ENCODE assay signal across 43 mouse cellular contexts in genomic region chr4:34756163-34756562, GRCm38 (mm10). TPM values are rescaled to one million over a fixed set of nuclear protein-coding genes. Genes with fewer than 3 reads are reported as not detected.
"Had no signal": no experiment of that assay in that cellular context is flagged by ENCODE, and none has a peak within 500 bp of the region (broad histone marks: within the 10 kb centered on the region; RNA-seq: fewer than 3 reads in every experiment).

TSS of gene Gm136 (minus strand) at chr4:34756263.

- H3K4me1 ChIP-seq: limb, embryonic 10.5 days; limb, embryonic 12.5 days; limb, embryonic 13.5 days; limb, embryonic 15.5 days; liver, embryonic 12.5 days; liver, embryonic 13.5 days; liver, embryonic 15.5 days; lung, embryonic 15.5 days; megakaryocyte, embryonic 14.5 days; midbrain, embryonic 10.5 days; midbrain, embryonic 12.5 days; midbrain, embryonic 13.5 days; midbrain, embryonic 15.5 days had no signal

- H3K27ac ChIP-seq: limb, embryonic 10.5 days; limb, embryonic 12.5 days; limb, embryonic 13.5 days; limb, embryonic 15.5 days; liver, embryonic 12.5 days; liver, embryonic 13.5 days; liver, embryonic 14.5 days; liver, embryonic 15.5 days; lung, embryonic 15.5 days; macrophage; midbrain, embryonic 10.5 days; midbrain, embryonic 12.5 days; midbrain, embryonic 13.5 days; midbrain, embryonic 15.5 days had no signal

- H3K4me3 ChIP-seq: limb, embryonic 10.5 days; limb, embryonic 12.5 days; limb, embryonic 13.5 days; limb, embryonic 15.5 days; liver, embryonic 12.5 days; liver, embryonic 13.5 days; liver, embryonic 15.5 days; lung, embryonic 15.5 days; megakaryocyte, embryonic 14.5 days; midbrain, embryonic 10.5 days; midbrain, embryonic 12.5 days; midbrain, embryonic 13.5 days; midbrain, embryonic 15.5 days; myocyte had no signal

- DNase-seq: left cerebral cortex, postnatal 4 days; liver; liver, embryonic 13.5 days; liver, postnatal 0 days; lung, adult 18-20 months; lung, adult 2 months; lung, embryonic 14.5 days; lung, postnatal 10 days; lung, postnatal 14 days; lung, postnatal 36 days; lung, postnatal 4 days; midbrain, embryonic 14.5 days had no signal

- H3K27me3 ChIP-seq: limb, embryonic 12.5 days; limb, embryonic 13.5 days; limb, embryonic 15.5 days; liver, embryonic 12.5 days; liver, embryonic 15.5 days; lung, embryonic 15.5 days; megakaryocyte, embryonic 14.5 days; midbrain, embryonic 13.5 days; midbrain, embryonic 15.5 days had no signal

- H3K9ac ChIP-seq: limb, embryonic 12.5 days; limb, embryonic 13.5 days; limb, embryonic 15.5 days; liver, embryonic 12.5 days; liver, embryonic 13.5 days; liver, embryonic 14.5 days; liver, embryonic 15.5 days; liver, postnatal 0 days; lung, embryonic 14.5 days; lung, embryonic 15.5 days; midbrain, embryonic 12.5 days; midbrain, embryonic 13.5 days; midbrain, embryonic 15.5 days had no signal

- ATAC-seq: liver, embryonic 12.5 days; liver, postnatal 0 days; lung, postnatal 0 days; midbrain, embryonic 13.5 days; midbrain, embryonic 15.5 days; midbrain, embryonic 16.5 days had no signal

- H3K36me3 ChIP-seq: limb, embryonic 10.5 days; limb, embryonic 12.5 days; limb, embryonic 13.5 days; limb, embryonic 15.5 days; liver, embryonic 12.5 days; liver, embryonic 13.5 days; liver, embryonic 15.5 days; lung, embryonic 15.5 days; midbrain, embryonic 10.5 days; midbrain, embryonic 12.5 days; midbrain, embryonic 13.5 days; midbrain, embryonic 15.5 days had no signal

- H3K9me3 ChIP-seq: limb, embryonic 10.5 days; limb, embryonic 12.5 days; limb, embryonic 13.5 days; limb, embryonic 15.5 days; liver, embryonic 12.5 days; liver, embryonic 13.5 days; liver, embryonic 15.5 days; lung, embryonic 15.5 days; megakaryocyte, embryonic 14.5 days; midbrain, embryonic 10.5 days; midbrain, embryonic 12.5 days; midbrain, embryonic 13.5 days; midbrain, embryonic 15.5 days had no signal

- H3K4me2 ChIP-seq: limb, embryonic 12.5 days; limb, embryonic 13.5 days; limb, embryonic 15.5 days; liver, embryonic 11.5 days; liver, embryonic 12.5 days; liver, embryonic 13.5 days; liver, embryonic 15.5 days; lung, embryonic 14.5 days; lung, embryonic 15.5 days; midbrain, embryonic 11.5 days; midbrain, embryonic 12.5 days; midbrain, embryonic 13.5 days; midbrain, embryonic 15.5 days had no signal

RNA-seq across cellular contexts. Expression of gene Gm136, which starts in this region (rescaled TPM):
- total RNA-seq: left cerebral cortex, postnatal 25 days; left cerebral cortex, postnatal 36 days; liver, adult 2 months; megakaryocyte progenitor cell, adult 5-6 weeks; megakaryocyte, adult 5-6 weeks; megakaryocyte-erythroid progenitor cell, adult 5-6 weeks; midbrain, postnatal 0 days; monocyte, adult 5-6 weeks had no signal
- polyA plus RNA-seq: limb, embryonic 10.5 days; limb, embryonic 11.5 days; limb, embryonic 12.5 days; limb, embryonic 13.5 days; limb, embryonic 14.5 days; limb, embryonic 15.5 days; liver, adult 2 months; liver, embryonic 11.5 days; liver, embryonic 12.5 days; liver, embryonic 13.5 days; liver, embryonic 14.5 days; liver, embryonic 15.5 days; liver, embryonic 16.5 days; liver, postnatal 0 days; lung, adult 2 months; lung, embryonic 14.5 days; lung, embryonic 15.5 days; lung, embryonic 16.5 days; lung, postnatal 0 days; macrophage; midbrain, embryonic 10.5 days; midbrain, embryonic 11.5 days; midbrain, embryonic 12.5 days; midbrain, embryonic 13.5 days; midbrain, embryonic 14.5 days; midbrain, embryonic 15.5 days; midbrain, embryonic 16.5 days; myocyte had no signal
